Mouse (Mus musculus) kidney, adult 18-20 months (tissue): ENCODE results near the gene Bckdhb.
"Not testable (repeated sequence)": the region's sequence is repeated elsewhere in the genome, so short reads cannot be mapped to it uniquely, and the experiment has no call there.

Source experiments
- DNase-seq: peaks from one replicate; pipeline ENCODE4 v3.0.0; 2021

The Bckdhb gene

DNA sequence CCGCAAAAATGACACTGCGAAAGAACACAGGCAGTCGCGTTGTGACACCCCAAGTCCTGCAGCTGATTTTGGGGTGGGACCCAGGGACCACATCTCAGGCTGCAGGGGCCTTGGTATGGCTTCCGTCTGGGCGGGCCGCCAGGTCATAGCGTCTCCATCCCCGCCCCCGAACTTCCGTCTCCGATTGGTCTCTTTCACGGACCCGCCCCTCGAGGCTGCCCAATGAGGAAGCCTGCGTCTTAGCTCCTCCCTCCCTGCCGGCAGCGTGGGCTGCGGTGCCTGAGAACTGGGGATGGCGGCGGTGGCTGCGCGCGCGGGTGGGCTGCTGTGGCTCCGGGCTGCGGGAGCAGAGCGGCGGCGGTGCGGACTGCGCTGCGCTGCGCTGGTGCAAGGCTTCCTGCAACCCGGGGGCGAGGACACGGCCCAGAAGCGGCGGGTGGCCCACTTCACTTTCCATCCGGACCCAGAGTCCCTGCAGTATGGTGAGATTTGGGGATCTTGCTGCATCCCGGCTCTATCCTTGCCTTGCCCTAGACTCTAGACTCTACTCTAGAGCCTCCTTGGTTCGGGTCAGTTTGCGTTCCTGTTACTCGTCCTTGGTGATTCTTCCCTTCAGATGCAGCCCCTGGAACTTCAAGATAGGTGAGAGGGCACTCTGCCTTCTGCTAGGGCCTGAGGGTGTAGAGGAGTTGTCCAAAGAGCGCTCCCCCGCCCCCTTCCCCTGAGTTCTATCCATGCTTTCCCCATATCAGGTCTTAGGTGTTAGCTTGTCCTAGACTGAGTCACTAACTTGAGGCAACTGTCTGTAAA, at the start of gene Bckdhb:
TSS of gene Bckdhb (plus strand) at position 268 of the 810 bp plus-strand sequence.
- DNase-seq, result peak; percentile 97

DNA sequence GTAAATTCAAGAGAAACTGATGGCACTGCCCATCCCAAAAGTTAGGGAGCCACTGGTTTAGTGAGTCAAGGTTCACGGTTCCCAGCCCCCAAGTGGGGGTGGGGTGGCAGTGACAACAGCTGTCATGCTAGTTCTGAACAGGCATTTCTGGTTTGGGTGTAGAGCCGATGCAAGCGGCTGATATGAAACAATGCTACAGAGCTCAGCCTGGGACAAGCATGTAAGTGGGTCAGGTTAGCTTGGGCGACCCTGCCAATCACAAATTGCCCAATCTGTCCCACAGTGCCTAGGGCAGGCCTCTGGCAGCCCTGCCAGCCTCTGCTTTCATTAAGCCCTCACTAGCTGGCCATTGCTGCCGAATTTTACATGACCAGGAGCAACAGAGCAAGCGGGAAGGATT, 42.8 kb upstream of the Bckdhb start:
- no peak for DNase-seq

DNA sequence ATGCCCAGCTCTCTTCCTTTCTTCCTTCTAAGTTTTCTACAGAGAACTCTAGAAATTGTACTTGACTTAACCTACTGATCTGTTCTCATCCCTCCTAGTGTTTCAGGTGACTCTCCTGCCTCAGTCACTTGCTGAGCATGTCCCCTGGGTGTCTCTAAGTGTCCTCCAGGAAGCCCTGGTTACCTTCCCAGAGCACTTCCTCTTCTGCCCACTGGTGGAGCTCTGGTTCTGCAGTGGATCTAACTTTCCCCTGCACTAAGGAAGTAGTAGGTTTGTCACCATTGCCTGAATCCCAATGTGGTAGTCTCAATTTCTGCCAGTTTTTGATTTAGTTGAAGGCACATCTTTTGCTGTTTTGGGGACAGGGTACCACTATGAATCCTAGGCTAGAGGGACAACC, 38.8 kb upstream of the Bckdhb start:
- DNase-seq, result no peak

DNA sequence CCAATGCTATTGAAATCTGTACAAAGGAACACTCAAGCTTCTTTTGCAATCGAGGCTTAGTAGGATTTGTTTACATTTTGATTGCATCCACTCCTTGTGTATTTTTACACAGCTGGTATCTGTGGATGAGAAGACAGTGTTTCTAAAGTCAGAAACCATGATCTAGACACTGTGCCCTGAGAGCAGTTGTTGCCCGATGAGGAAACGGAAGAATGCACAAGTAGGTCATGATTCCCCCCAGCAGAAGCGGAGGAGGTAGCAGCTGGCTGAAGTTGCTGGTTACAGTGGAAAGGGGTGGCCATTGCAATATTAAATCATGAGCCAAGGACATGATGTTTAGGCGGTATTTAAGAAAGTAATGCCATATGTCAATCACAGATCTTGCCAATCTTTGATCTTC, 36.7 kb upstream of the Bckdhb start:
- DNase-seq, result no peak

DNA sequence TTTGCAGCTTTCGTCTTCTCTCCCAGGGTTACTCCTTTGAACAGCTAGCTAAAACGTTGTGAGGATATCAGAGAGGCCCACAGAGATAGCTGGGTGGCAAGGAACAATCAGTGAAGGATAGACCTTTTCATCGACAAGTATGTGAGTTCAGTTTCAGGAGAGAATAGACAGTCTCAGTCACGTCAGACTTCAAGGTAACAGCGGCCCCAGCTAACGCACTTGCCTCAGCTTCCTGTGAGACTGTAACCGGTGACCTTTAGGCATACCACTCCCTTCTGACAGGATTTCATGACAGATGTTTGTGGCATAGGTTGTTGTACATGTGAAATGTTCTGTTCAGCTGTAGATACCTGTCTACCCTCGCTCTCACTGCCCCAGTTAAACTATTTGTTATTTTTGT, 31.9 kb upstream of the Bckdhb start:
- DNase-seq, result no peak

DNA sequence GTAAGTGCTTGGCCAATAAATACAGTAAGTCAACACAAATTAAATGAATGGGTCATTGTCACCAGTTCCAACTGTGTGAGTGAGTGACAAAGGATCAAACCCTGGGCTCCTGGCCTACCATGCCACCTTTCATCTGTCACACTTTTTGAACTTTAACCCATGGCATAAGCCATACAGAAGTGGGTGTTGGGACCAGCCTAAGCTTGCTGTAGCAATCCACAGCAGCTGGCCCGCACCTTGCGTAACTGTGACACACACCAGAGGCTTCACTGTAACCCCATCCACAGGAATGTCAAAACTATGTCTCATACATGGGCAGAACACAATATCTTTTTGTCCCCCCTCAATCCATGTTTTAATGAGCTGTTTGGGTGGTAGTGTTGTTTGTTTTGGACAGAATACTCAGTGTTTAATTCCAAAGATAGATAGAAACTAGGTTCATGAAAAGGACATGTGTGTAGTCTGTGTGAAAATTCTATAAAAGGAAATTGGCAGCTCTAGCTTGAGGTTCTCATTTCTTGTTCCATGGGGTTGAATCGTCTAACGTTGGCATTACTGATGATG, 31.1 kb upstream of the Bckdhb start:
- no peak for DNase-seq

DNA sequence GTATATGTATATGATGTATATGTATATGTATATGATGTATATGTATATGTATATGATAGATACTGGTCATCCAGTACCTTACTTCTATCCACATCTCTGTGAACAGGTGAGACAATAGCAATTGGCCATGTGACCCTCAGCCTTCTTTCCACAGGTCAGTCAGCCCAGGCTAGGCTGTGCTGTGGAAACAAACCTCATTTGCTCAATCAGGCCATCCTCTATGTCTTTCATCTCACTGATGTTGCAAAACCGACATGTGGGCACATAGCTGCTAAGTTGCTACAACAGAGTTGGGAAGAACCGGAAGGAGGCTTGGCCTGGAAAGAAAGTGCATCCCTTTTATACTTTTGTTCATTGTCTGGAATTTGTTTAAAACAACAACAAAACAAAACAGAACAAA, 22.9 kb upstream of the Bckdhb start:
- DNase-seq, result no peak

DNA sequence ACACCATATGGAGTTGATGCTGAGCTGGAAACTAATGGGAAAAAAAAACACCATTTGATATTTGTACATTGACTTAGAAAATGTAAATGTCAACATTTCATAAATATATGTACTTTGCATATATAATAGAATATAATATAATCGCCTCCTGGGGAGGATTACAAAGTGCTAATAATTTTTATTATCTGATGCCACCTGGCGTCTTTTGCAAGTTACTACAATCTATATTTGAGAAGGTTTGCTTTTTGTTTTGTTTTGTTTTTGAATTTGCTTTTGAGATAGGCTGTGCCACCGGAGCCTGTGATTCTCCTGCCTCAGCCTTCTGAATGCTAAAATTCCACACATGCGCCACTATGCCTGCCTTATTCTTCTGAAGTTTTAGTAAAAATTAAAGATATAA, 19.1 kb upstream of the Bckdhb start:
- no peak for DNase-seq

DNA sequence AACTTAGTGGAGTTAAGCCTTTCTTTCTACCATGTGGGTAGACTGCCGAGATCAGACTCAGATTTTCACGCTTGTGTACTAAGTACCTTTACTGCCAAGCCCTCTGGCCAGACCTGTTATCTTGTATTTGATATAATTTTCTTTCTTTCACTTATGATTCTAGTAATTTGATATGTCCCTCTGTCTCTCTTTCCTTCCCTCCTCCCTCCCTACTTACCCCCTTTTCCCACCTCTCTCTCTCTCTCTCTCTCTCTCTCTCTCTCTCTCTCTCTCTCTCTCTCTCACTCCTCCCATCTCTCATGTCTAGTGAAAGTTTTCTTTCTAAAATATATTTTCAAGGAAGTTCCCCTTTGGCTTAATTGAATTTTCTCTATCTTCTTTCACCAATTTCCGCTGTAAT, 17.9 kb upstream of the Bckdhb start:
- no peak for DNase-seq

DNA sequence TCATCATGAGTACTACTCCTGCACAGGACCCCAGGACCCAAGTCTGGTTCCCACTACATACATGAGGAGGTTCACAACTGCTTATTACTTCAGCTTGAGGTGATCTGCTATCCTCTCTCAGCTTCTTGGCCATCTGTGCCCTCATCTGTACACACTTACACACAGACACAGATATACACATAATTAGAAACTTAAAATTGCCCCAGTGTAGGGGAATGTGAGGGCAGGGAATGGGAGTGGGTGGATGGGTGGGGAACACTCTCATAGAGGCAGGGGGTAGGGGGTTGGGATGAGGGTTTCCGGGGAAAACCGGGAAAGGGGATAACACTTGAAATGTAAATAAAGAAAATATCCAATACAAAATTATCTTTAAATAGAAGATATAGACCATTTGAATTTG, 15.1 kb upstream of the Bckdhb start:
- DNase-seq, result no peak

DNA sequence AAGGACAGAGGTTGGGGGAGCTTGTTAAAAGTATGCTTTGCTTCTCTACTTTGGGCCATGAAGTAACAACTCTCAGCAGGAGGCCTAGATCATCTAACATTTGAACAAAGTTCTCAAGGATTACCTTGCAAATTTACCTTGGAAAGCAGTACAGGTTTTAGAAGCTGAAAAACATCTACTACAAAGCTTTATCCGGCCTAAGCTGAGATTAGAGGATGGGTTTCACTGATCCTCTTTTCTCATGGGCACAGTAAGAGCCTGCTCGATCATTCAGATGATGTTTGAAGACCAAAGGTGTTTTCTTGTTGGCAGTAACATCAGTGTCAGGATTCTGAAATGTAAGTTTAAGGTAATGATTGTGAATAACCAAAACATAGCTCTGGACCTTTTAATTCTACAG, 14.0 kb upstream of the Bckdhb start:
- DNase-seq, result no peak

DNA sequence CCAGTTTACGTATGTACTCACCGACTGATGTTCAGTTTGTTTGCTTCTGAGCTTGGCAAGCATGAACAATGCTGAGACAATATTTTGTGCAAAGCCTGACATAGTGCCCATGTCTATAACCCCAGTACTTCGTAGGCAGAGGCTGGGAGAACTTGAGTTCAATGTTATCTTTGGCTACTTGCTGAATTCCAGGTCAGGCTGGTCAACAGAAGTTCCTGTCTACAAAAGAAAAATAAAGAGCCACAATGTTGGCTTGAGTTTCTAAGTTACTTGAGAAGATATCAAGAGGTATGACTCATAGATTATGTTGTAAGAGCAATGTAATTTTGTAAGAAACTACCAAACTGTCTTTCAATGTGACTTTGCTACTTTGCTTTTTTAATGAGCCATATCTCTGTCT, 2.9 kb upstream of the Bckdhb start:
- DNase-seq, result peak; percentile 4

DNA sequence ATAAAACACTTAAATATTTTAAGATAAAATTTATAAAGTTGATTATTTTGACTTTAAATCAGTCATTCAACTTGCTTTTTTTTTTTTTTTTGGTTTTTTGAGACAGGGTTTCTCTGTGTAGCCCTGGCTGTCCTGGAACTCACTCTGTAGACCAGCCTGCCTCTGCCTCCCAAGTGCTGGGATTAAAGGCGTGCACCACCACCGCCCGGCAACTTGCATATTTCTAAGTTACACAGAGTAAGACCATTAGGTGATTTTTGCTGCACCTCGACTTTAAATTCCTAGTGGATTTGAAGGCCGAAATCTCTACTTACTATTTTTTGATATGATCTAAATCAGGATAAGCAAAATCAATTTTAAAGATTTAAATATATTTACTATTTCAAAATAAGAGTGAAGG, 589 bp upstream of the Bckdhb start:
- DNase-seq, result no peak

DNA sequence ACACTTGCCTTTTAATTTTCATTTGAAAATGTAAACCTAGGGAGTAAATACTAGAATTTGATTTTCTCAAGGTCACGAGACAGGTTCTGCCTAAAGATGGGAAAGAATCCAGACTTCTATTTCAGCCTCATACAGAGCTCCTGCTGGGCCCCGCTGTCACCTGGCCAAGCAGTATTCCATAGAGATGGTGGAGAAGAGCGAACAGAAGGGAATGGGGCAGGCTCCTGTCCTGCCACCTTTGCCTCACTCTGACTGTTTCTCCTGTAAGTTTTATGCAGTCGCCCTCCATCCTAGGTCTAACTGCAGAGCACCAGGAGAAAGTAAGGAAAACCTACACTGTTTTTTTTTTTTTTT, 720 bp downstream of the Bckdhb start:
- DNase-seq, result no peak

DNA sequence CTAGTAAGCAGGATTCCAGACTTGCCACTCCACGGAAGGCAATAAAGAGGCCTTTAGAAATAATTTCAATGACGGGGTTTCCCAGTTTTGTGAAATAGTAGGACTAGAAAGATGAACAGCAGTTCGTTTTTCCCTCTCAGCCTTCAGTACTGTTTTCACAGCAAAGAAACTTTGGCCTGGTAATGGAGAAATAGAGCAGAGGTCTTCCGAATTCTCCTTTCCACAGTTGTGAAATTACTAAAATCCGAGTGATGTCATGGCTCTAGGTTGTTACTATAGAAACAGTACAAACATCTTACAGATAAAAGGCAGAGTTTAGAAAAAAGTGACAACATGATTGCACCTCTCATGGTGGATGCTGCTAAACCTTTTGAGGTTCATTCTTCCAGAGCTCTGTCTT, 1.4 kb downstream of the Bckdhb start:
- no peak for DNase-seq

DNA sequence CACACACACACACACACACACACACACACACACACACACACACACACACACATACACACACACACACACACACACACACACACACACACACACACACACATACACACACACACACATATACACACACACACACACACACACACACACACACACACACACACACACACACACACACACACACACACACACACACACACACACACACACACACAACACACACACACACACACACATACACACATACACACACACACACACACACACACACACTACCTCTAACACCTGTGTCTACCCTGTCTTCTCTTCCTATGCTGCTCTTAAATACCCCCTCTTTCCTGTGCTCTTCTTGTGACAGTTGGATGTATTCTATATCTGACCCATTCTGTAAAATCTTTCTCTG, 14.6 kb downstream of the Bckdhb start:
- DNase-seq, result not testable (repeated sequence)

DNA sequence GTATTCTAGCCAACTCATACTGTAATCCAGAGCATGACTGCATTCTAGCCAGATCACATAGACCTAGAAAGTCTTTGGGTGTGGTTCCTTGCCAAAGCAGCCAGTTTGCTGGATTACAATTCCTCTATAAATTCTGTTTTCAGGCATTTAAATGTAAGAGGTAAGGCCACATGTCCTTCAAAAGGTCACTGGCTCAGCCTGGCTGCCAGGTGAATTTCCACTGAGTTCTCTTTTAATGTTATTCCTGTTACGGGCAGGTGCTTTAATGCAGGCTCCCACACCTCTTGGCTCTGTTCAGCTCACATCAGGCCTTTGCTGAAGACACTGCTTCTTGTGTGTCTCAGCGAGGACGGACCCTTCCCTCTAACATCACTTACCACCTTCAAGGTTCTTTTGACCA, 15.1 kb downstream of the Bckdhb start:
- DNase-seq, result peak; percentile 50

DNA sequence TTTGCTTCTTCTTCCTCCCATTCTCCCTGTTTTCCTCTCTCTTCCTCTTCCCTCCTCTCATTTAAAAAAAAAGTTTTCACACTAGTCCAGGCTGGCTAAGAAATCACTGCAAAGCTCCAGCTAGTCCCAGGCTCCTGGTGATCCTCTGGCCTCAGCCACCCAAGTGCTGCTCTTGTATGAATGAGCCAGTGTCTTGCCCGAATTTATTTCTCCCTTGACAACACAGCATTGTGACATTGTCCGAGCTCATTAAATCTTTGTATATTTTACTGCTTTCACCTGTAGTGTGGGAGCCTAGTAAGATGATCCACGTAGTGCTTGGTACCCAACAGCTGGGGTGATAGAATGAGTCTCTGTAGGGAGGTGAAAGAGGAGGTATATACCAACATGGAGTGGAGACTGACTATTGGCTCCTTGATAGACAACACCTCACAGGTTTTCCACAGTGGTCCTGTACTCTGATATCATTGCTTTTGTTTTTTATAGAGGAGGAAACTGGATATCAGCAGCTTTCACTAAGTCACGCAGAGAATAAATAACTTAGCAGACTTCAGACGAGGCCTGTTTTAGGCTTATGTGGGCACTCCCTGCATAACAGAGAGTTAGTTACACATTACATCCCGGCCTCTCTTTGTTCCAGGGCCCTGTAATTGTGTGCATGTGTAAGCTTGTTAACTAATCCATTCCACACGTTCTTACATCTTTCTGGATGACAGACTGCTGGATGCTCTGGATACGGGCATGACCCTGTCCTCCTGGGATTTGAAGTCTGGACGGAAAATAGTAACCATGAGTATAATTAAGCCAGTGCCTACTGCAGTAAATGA, 15.8 kb downstream of the Bckdhb start:
- DNase-seq, result no peak

DNA sequence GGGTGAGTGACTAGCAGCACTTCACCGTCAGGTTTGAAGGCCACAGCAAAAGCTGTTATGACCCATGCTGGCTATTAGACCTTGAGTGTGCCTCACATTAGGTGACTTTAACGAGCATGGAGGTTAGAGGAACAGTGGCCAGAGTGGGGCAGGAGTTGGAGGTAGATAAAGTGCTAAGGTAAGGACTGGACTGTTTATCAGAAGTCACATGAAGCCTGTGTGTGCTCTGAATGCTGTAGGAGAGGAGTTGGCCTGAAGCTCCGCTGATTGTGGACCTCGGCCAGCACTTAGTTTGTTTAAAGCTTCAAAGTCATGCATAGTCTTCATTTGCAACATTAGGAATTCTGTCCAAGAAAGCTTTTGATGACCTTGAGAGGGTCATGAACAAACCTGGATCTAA, 26.4 kb downstream of the Bckdhb start:
- peak; percentile 15 for DNase-seq

DNA sequence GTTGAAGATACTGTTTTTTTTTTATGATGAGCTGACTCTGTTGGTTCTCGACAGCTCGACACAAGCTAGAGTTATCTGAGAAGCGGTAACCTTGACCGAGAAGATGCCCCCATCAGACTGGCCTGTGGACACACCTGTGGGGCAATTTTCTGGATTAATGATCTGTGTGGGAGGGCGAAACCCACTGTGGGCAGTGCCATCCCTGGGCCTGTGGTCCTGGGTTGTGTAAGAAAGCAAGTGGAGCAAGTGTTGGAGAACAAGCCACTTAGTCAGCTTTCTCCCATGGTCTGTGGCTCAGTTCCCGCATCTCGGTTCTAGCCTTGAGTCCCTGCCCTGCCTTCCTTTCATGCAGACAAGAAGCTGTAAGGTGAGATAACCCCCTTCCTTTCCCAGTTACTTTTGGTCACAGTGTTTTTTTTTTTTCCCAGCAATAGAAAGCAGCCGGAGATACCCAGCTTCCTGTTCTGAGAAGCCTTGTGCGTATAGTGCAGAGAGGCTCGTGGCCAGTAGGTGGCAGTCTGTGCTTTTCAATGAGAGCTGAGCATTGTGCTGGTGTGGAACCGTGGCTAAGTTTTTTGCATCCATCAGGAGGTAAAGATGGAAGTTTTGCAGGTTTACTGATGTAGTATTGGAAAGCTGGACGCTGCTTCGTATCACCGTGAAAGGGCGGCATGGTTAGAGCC, 31.8 kb downstream of the Bckdhb start:
- peak; percentile 81 for DNase-seq

DNA sequence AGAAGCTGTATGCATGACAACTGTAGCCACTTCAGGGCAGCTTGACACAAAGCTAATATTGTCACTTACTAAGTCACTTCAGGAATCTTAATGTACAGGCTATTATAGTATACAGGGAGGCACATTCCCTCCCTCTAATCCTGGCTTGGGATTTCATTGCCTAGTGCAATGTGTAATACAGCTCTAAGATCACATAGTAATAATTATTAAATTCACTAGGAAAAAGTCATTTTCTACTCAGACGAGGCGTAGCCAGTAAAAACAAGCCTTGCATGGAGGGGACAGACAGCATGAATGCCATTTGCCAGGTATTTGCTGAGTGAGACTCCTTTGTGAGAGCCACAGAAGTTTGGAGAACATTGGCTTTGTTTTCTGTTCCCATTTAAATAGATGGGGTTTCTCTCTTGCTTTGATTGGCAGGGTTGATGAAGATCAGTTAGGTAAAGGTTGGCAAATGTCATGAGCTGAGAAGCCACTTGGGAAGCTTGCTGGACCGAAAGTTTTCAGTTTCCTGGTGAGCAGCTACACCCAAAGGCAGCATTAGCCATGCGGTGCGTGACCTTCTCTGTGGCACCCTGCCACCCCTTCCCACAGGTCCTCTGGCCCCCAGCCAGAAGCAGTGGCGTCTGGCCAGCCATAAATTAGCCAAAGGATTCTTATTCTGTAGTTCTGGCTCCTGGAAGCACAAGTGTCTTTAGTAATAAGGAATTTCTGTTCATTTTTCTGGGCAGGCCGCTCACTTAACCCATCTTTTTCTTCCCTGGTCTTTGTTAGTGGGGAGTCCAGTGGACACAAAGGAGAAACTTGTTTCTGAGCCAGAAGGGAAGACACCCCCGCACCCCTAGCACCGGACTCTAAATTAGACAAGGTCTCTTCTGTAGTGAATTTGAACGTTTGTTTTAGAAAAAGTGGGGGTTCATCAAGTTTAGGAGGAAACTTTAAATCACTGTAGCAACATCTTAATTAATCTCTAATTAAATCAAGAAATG, 37.4 kb downstream of the Bckdhb start:
- peak; percentile 92 for DNase-seq

DNA sequence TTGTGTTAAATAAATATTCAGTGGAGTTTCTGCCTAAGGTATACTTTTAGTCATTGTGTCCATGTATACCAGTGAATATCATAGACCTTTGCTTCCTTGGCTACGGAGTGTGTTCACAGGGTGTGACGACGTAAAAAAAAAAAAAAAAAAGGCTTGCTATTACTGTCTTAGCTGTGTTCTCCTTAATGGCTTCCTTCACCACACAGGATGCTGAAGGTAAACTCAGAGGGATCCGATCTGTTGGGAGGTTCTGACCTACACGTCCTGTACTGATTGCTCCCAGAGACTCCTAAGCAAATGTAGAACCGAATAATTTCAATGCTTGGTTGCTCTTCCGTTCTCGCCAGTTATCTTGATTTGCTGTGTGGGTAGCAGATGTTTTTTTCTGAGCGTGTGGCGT, 38.4 kb downstream of the Bckdhb start:
- DNase-seq, result no peak
